Comparison of ENCODE assay signal across 9 mouse cellular contexts in genomic region chr12:76187849-76188248, GRCm38 (mm10). TPM values are rescaled to one million over a fixed set of nuclear protein-coding genes. Genes with fewer than 3 reads are reported as not detected.
DNase-seq lines count a peak whose midpoint lies in the region; ATAC-seq and TF ChIP-seq lines count a peak whose summit lies in the region.
"Had no signal": no experiment of that assay in that cellular context is flagged by ENCODE, and none has a peak within 500 bp of the region (broad histone marks: within the 10 kb centered on the region; RNA-seq: fewer than 3 reads in every experiment).

No protein-coding gene starts in this region.

- H3K27me3 ChIP-seq in intestine, embryonic 14.5 days (replicated peaks; ENCODE audit: control insufficient read depth, insufficient read depth, low read length): no peaks in the 10 kb centered on the region
- H3K27me3 ChIP-seq: midbrain, embryonic 12.5 days had no signal

- no peak overlapping the region for H3K9ac ChIP-seq in intestine, embryonic 14.5 days (ENCODE audit: low read length)
- H3K9ac ChIP-seq: midbrain, embryonic 12.5 days had no signal

- ATAC-seq in CD4-positive, CD25-positive, alpha-beta regulatory T cell, adult 4 months: no peak
- ATAC-seq in intestine, embryonic 14.5 days (replicated peaks; ENCODE audit: low FRiP score, low TSS enrichment, low read depth): no peak
- no peak for ATAC-seq in activated CD4-positive, CD25-positive, alpha-beta regulatory T cell, adult 4 months

- no peak overlapping the region for H3K4me2 ChIP-seq in intestine, embryonic 14.5 days (ENCODE audit: low read length)
- H3K4me2 ChIP-seq: midbrain, embryonic 12.5 days had no signal

- TF ChIP-seq CTCF in left cerebral cortex, adult 2 months (IDR thresholded peaks at IDR 0.05): peak; percentile 66

- H3K4me1 ChIP-seq in intestine, embryonic 14.5 days (replicated peaks; ENCODE audit: control insufficient read depth, insufficient read depth, low read length): no peaks in the 10 kb centered on the region
- H3K4me1 ChIP-seq: midbrain, embryonic 12.5 days had no signal

- intact Hi-C loops in left cerebral cortex, adult 2 months (cut with DNase I): loop anchor here (1.0 kb wide), 1 partner anchor 254 kb away; no protein-coding TSS in a partner anchor

- no peak overlapping the region for H3K4me3 ChIP-seq in left cerebral cortex, adult 2 months
- H3K4me3 ChIP-seq in intestine, embryonic 14.5 days (ENCODE audit: low read depth, low read length): no peak overlapping the region
- H3K4me3 ChIP-seq: midbrain, embryonic 12.5 days had no signal

- peak; percentile 14 for DNase-seq in CD4-positive, CD25-positive, alpha-beta regulatory T cell, adult 2 months (ENCODE audit: low read depth, low spot score)
- peak; percentile 37 to 57 for DNase-seq in left cerebral cortex, adult 2 months (ENCODE audit: extremely low spot score in 1 of 2, low spot score in 2 of 2)
- no peak for DNase-seq in left cerebral cortex, adult 11 months (ENCODE audit: low spot score)
- DNase-seq in brain, adult 2 months (ENCODE audit: low read depth, low spot score): peak; percentile 73
- DNase-seq in intestine, embryonic 14.5 days (ENCODE audit: low spot score): peak; percentile 61
- peak; percentile 33 for DNase-seq in lung, postnatal 36 days

- no peaks in the 10 kb centered on the region for H3K36me3 ChIP-seq in intestine, embryonic 14.5 days (ENCODE audit: control insufficient read depth, insufficient read depth, low read length)
- H3K36me3 ChIP-seq: midbrain, embryonic 12.5 days had no signal

- no peak overlapping the region for H3K27ac ChIP-seq in left cerebral cortex, adult 2 months
- no peak overlapping the region for H3K27ac ChIP-seq in intestine, embryonic 14.5 days (ENCODE audit: low read depth)
- H3K27ac ChIP-seq: midbrain, embryonic 12.5 days had no signal

- no peaks in the 10 kb centered on the region for H3K9me3 ChIP-seq in intestine, embryonic 14.5 days (ENCODE audit: control insufficient read depth, low read length)
- H3K9me3 ChIP-seq: midbrain, embryonic 12.5 days had no signal

- 31% methylated on average over 8 of the region's 8 CpGs for WGBS in intestine, embryonic 14.5 days

RNA-seq across cellular contexts. Expression of gene Esr2, which starts 10.8 kb away (rescaled TPM):
- not detected for polyA plus RNA-seq in CD4-positive, CD25-positive, alpha-beta regulatory T cell, adult 4 months (2017; shearing (Covaris generic))
- under 1 TPM; 0.34 to 0.68 TPM for total RNA-seq in left cerebral cortex, adult 2 months (2021)
- not detected in 2 replicates for polyA plus RNA-seq in intestine, embryonic 14.5 days (2014; fragmentation: Nextera tagmentation; extraction: Ambion mirVana)
- polyA plus RNA-seq in activated CD4-positive, CD25-positive, alpha-beta regulatory T cell, adult 4 months (2017; shearing (Covaris generic)): not detected

RNA-seq across cellular contexts. Expression of gene Tex21, which starts 58.7 kb away (rescaled TPM):
- not detected for polyA plus RNA-seq in CD4-positive, CD25-positive, alpha-beta regulatory T cell, adult 4 months (2017; shearing (Covaris generic))
- total RNA-seq in left cerebral cortex, adult 2 months (2021): not detected
- not detected in 2 replicates for polyA plus RNA-seq in intestine, embryonic 14.5 days (2014; fragmentation: Nextera tagmentation; extraction: Ambion mirVana)
- not detected for polyA plus RNA-seq in activated CD4-positive, CD25-positive, alpha-beta regulatory T cell, adult 4 months (2017; shearing (Covaris generic))
- polyA plus RNA-seq: midbrain, embryonic 12.5 days had no signal
